Mouse (Mus musculus): ENCODE results near the gene Ripk3.

The Ripk3 gene

GRCm38 (mm10) chr14:55788256-55789050 lies at the start of gene Ripk3:
Ripk3 (minus strand) TSS chr14:55788865.
- peak; percentile 21 for DNase-seq (ENCODE audit: low read depth, low spot score)

- no peak for DNase-seq (ENCODE audit: low read depth, low spot score)
These were observed 49.6 kb upstream of the Ripk3 start for GRCm38 (mm10) chr14:55838312-55838711.

DNA sequence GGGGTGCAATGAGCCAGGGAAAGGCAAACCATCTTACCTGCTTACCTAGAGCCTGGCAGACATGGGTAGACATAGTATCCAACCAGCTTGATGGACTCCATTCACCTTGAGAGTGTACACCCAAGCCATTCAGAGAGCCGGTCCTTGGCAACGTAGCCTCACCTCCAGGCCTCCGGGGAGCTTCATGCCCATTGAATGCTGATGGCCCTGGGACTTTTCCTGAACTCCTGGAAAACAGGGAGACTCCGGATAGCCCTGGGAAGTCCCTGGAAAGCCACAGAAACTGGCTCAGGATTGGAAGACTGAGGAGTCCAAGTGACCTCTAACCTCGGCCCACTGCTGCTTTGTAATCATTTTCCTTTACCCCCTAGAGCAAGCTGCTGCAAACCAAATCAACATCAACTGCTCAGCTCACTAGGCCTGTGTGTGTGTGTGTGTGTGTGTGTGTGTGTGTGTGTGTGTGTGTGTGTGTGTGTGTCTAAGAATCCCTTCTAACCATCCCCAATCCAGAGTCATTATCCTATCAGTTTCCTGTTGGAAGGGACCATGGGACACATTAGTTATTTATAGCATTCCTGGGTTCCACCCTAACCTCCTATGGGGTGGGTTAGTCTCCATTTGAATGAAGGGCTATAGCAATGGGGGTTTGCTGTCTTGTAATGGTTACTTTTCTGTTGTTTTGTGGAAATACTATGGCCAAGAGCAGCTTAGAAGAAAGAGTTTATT lies 46.3 kb upstream of the Ripk3 start:
- no peak for DNase-seq (ENCODE audit: low read depth, low spot score)

- no peak for DNase-seq (ENCODE audit: low read depth, low spot score)
These were observed 44.5 kb upstream of the Ripk3 start for GRCm38 (mm10) chr14:55833126-55833525.

GRCm38 (mm10) chr14:55830331-55830730 lies 41.7 kb upstream of the Ripk3 start:
- no peak for DNase-seq (ENCODE audit: low read depth, low spot score)

GRCm38 (mm10) chr14:55829854-55830253 lies 41.2 kb upstream of the Ripk3 start:
- no peak for DNase-seq (ENCODE audit: low read depth, low spot score)

- DNase-seq (ENCODE audit: low read depth, low spot score): no peak
These were observed 40.1 kb upstream of the Ripk3 start for GRCm38 (mm10) chr14:55828716-55829263.

- no peak for DNase-seq (ENCODE audit: low read depth, low spot score)
These were observed 38.1 kb upstream of the Ripk3 start for GRCm38 (mm10) chr14:55826551-55827340.

DNA sequence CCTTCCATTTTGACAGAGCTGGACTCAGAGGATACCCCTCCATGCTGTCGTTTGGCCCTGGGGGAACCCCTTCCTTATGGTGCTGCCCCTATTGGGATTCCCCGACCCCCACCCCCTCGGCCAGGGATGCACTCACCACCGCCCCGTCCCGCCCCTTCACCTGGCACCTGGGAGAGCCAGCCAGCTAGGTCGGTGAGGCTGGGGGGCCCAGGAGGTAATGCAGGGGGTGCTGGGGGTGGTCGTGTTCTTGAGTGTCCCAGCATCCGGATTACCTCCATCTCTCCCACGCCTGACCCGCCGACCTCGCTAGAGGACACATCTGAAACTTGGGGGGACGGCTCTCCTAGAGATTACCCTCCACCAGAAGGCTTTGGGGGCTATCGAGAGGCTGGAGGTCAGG lies 37.5 kb upstream of the Ripk3 start:
- no peak for DNase-seq (ENCODE audit: low read depth, low spot score)

- peak; percentile 70 for DNase-seq (ENCODE audit: low read depth, low spot score)
These were observed 36.8 kb upstream of the Ripk3 start for GRCm38 (mm10) chr14:55825216-55826051.

DNA sequence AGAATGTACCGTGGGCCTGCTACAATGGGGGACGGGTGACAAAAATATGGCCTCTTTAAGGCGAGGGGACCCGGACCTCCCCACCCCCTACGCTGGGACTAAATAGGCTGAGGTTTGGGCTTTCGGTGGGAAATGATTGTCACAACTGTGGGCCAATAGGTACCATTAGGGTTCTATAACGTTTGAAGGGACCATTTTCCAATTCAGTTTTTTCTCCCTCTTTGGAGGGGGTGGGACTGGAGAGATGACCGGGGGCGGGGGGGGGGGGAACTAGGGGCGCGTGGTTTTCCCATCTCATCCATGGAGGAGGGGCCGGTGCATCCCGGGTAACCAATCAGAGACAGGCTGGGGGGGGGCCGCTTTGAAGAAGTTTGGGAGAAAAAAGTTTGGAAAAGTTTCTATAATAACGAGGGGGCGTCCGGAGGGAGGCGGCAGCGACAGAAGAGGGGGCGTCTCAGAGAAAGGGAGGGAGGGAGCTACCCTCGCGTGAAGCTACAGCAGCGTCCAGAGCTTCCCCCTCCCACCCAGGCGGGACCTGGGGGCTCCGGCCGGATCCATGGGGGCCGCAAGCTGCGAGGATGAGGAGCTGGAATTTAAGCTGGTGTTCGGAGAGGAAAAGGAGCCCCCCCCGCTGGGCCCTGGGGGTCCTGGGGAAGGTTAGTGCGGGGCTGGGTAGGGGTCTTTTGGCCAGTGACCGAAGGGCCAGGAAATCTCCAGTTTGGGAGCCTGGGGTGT lies 36.0 kb upstream of the Ripk3 start:
- DNase-seq (ENCODE audit: low read depth, low spot score): peak; percentile 70

DNA sequence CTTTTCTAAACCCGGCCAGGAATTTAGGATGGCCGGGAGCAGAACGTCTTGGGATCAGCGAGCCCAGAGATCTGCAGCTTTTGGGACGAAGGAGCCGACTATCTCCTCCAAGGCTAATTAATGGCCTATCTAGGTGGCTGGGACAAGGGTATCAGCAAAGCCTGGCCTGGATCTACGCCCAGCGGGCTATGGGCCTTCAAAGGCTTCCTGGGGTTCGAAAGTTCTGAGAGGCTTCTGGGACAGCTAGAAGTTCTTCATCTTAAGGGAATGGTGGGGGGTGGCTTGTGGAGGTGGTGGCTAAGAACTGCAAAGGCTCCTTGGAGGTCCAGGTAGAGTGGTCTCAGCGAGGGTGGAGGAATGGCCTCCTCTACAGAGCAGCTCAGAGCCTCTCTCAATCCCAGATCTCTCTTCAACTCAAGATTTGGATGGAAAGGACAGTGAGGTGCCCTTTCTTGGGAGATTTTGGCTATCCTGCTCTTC lies 35.4 kb upstream of the Ripk3 start:
- no peak for DNase-seq (ENCODE audit: low read depth, low spot score)

GRCm38 (mm10) chr14:55822991-55823762 lies 34.5 kb upstream of the Ripk3 start, which contains the start of gene Nfatc4:
Nfatc4 (plus strand) TSS chr14:55823144.
- peak; percentile 95 for DNase-seq (ENCODE audit: low read depth, low spot score)

DNA sequence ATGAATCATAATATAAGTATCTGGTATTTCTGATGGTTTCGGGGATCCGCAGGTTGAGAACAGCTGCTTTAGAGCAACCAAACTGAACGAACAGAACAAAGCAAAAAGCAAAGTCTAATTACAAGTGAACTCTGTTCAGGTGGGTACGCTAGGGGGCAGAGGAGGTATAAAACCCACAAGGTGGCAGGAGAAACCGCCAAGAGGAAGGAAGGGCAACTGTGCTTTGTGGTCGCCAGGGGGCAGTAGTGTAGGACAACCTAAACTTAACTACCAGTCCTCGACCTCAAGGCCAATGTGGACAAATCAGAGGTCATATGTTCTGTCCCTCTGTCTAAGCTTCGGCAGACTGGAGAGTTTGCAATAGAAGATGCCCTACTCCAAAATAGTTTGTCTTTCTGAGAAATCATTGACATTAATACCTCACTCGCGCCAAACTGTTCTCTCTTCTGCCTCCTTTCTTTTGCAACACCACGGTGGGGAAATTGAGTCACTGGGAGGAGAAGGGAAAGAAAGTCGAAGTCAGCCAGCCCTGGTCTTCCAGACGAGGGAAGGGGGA lies 33.8 kb upstream of the Ripk3 start:
- DNase-seq (ENCODE audit: low read depth, low spot score): peak; percentile 93

GRCm38 (mm10) chr14:55820576-55820975 lies 31.9 kb upstream of the Ripk3 start:
- DNase-seq (ENCODE audit: low read depth, low spot score): no peak

- DNase-seq (ENCODE audit: low read depth, low spot score): no peak
These were observed 31.3 kb upstream of the Ripk3 start for GRCm38 (mm10) chr14:55819845-55820405.

DNA sequence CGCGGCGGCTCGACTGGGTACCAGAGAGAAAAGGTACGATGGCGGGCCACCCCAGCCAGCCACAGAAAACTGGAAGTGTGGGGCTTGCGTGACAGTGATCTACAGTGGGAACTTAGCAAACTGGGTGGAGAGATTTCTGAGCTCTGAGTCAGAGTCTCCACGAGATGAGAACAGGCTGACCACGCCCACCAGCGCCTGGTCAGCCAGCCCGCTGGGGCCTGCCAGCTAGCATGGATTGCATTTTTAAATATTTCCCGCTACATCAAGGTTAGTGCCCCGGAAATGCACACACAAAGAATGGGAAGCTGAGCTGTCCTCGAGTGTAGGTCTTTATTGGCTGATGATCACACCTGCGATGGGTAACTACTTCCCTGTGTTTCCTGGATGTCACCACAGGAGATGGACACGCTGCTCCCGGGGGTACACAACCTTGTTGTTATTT lies 26.7 kb upstream of the Ripk3 start:
- peak; percentile 48 for DNase-seq (ENCODE audit: low read depth, low spot score)

DNA sequence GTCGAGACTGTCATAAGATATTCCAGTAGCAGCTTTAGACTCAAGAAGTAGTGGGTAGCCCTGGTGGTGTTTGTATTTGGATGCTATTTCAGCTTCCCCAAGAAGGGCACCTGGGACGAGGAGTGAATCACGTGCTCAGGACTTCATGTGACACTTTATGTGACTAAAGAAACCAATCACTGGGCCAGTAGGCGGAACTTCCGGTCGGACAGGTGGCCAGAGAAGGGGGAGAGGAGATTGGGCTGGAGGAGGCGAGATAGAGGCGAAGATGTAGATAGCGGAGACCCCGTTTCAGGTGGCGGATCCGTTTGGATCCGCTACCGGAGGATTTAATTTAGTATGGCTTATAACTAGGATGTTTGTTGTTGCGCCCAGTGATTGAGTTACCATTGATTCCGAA lies 26.2 kb upstream of the Ripk3 start:
- peak; percentile 90 for DNase-seq (ENCODE audit: low read depth, low spot score)

Data from mesoderm, embryonic 11.5 days (tissue).